Mouse (Mus musculus): Measurements from ENCODE around the gene Mfsd12.

The Mfsd12 gene

GRCm38 (mm10) chr10:81403511-81403910 lies 46.2 kb downstream of the Mfsd12 start:
- no peak for DNase-seq (ENCODE audit: low spot score)

GRCm38 (mm10) chr10:81404082-81404481 lies 46.8 kb downstream of the Mfsd12 start:
- DNase-seq (ENCODE audit: low spot score) = no peak

DNA sequence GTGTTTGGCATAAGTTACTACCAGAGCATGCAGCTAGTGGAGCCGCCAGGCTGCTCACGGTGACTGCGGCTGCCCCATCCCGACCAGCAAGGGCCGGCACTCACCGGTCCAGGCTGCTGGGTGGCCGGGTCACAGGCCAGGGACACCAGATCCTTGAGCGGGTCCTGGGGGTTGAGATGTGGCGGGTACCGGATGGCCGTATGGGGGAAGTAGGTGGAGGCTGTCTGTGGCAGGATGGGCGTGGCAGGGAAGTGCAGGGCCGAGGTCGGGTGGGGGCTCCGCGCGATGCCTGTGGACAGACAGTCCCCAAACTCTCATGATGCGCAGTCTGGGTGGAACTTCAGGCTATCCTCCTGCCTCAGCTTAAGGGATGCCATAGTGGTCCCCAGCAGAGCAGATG lies 47.4 kb downstream of the Mfsd12 start:
- no peak for DNase-seq (ENCODE audit: low spot score)

- peak; percentile 73 for DNase-seq (ENCODE audit: low spot score)
Observed at GRCm38 (mm10) chr10:81405588-81406201, 48.4 kb downstream of the Mfsd12 start.

DNA sequence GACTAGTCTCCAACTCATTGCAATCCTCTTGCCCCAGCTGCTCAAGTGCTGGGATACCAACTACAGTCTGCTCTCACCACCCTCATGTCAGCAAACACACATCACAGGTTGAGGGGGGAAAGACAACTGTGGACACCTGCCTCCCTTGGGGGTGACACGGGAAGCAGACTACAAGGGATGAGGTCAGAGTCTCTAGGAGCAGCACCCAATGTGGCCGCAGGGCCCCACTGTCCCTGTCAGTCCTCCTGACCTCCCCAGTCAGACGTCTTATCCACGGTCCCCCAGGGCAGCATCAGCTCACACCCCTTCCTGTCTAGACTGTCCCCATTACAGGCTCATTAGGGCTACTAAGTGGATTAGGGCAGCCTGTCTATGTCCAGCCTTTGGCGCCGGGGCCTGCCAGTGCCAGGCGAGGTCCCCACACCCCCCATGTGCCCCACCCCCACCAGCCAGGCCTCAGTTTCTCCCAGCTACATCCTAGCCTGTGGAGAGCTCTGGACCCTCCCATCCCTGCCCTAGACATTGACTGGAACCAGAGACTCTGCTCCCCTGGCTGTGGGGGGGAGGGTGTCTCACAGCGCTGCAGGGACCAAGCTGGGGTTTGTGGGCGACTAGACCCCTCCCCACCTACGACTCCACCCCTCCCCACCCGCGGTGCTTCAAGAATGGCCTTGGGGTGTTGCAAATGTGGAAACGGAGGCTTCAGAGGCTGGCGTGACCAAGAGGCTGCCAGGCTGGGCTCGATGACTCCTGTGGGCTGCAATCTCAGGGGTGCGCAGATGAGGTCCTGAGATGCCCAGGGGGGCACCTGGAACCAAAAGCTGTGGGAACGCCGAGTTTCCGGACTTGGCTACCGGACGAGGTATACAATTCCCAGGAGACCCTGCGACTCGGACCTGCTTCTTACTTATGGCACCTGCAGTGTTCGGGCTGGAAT lies 49.5 kb downstream of the Mfsd12 start:
- DNase-seq (ENCODE audit: low spot score) = peak; percentile 68

- DNase-seq (ENCODE audit: low spot score) = peak; percentile 98
Observed at GRCm38 (mm10) chr10:81407539-81408423, 50.5 kb downstream of the Mfsd12 start.

DNA sequence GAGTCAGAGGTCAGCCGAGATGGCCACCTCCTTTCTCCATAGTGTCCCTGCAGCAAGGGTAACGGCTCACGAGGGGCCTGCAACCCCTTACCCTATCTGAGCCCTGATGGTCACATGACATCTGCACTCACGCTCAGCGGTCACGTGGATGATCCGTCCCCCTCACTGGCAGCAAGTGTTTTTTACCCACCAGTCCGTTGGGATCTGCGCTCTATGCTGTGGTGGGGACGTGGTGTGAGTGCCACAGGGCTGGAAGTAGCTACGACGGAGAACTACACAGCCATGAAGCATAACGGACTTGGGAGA lies 51.1 kb downstream of the Mfsd12 start:
- DNase-seq (ENCODE audit: low spot score) = no peak

DNA sequence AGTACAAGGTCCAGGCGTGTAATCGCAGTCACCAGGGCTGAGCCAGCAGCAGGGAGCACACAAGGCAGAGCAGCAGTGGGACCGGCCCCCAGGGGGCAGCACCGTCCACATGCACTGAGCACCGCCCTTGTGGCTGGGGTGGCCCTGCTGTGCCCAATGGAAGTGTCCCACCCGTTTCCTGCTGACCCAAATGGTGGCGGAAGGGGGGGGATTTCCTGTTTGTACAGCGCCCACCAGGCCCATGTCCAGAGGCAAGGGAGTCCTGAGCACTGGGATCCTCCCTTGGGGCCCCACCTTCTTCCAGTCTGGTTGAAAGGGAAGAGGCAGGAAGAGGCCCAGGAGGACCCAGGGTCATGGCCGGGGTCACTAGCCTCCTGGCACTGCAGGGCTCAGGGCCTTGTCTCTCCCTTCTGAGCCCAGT lies 51.6 kb downstream of the Mfsd12 start:
- peak; percentile 85 for DNase-seq (ENCODE audit: low spot score)

DNA sequence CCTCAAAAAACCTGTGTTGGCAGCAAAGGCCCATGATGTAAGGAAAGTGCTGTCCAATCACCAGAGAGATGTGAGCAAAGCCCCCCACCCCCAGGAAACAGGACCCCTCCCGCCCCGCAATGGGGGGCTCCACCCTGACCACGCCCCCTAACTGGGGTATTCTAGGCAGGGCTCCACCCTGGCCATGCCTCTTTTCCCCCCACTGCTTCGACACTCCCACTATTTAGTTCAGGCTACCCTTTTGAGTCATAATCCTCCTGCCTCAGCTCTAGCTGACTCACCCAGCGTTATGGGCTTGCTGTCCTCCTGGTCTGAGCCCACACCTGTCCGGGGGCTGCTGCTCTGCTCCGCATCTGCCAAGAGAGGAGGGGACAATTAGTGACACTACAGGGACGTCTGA lies 52.0 kb downstream of the Mfsd12 start:
- no peak for DNase-seq (ENCODE audit: low spot score)

GRCm38 (mm10) chr10:81410350-81410749 lies 53.1 kb downstream of the Mfsd12 start:
- DNase-seq (ENCODE audit: low spot score) = no peak

- DNase-seq (ENCODE audit: low spot score) = no peak
Observed at GRCm38 (mm10) chr10:81410981-81411380, 53.7 kb downstream of the Mfsd12 start.

DNA sequence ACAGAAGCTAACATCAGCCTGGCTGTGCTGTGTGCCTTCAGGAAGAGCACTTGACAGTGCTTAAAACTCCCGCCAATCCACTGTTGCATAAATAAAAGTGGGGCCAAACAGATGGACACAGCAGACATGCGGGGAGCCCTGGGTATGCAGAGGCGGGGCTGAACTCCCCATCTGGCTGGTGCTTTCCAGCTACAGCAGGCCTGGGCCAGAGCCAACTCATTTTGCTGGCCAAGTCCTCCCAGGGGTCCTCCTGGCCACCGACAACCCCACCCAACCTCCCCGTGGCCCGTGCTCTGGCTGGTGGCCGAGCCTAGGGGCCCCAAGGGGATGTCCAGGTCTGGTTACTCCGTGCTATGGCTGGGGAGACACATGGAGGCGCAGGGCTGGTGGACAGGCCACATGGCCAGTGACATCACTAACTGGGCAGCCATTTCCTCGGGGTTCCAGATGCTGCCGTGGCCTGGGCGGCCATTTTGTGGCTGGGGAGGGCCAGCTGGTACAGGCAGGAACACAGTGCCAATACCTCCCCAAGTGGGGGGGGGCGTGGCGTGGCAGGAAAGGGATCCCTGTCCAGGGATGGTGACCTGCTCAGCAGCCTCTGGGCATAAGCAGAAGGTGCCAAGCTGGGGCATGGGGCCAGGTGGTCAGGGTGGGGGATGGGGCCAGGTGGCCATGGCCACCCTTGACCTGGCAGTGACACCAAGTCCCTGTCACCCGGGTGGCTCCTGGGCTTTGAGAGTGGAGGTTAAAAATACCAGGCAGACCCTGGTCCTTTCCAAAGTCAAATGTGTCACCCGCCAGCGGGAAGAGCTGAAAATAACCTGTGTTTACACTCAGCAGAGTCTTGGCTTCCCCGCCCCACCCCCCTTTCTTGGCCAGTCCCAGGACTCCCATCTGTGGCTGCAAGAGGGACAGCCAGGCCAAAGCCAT lies 54.4 kb downstream of the Mfsd12 start:
- DNase-seq (ENCODE audit: low spot score) = peak; percentile 96

GRCm38 (mm10) chr10:81412586-81413309 lies 55.5 kb downstream of the Mfsd12 start:
- no peak for DNase-seq (ENCODE audit: low spot score)

GRCm38 (mm10) chr10:81413310-81414261 lies 56.3 kb downstream of the Mfsd12 start:
- DNase-seq (ENCODE audit: low spot score) = no peak

GRCm38 (mm10) chr10:81414682-81415081 lies 57.4 kb downstream of the Mfsd12 start:
- no peak for DNase-seq (ENCODE audit: low spot score)

- no peak for DNase-seq (ENCODE audit: low spot score)
Observed at GRCm38 (mm10) chr10:81415146-81415545, 57.9 kb downstream of the Mfsd12 start.

All from MN1 (cell line).